Mouse (Mus musculus): Measurements from ENCODE around the gene Ypel2.

Gene Ypel2

DNA sequence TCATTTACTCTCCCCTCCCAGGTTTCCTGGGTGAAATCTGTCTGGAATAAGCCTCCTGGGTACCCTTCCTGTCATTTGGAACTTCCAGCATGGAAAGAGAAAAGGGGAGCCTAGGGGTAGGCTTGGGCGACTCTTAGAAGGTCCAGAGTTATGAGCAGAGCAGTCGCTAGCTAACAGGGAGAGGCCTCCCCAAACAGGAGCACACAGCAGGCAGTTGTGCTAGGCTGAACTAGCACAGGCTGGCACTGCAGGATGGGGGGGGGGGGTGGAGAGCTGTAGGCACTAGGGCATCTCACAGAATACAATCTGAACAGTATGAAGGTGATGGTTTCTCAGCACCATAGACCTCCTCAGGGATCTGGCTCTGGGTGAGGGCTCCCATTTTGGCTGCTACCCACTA, 31.1 kb downstream of the Ypel2 start:
- in situ Hi-C loops (cut with MboI, MseI), result no loop called here

DNA sequence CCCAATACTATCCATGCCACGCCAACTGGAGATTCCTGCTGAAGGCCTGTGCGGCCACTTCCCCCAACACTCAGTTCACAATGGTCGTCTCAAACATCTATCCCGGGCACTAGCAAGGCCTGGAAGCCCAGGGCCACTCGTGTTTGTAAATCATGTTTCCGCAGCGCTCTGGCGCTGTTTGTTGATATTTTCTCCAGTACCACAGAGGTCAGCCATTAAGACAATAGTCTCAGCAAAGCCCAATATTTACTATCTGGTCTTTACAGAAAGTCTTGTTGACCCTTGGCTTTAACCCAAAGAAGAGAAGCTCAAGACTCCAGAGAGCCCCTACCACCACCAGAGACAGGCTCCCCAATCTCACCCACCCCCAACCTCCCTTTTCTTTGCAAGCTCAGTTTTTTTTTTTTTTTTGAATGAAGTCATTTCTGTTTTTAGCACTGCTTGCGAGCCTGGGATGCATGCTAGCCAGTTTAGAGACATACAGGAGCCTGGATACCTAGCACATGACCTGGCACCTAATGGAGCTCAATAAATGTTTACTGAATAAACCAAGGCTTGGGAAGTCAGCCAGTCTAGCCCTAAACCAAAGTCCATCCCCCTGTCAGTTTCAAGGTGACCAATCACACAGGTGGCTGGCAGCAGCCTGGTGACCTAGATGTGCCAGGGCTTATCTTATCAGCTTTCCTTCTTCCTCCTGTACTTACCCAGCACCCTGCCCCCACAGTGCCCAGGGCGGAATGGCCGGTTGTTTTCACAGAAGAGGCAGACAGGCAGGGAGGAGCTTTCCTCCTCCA, 31.8 kb downstream of the Ypel2 start:
- in situ Hi-C loops (cut with MboI, MseI), result no loop called here

DNA sequence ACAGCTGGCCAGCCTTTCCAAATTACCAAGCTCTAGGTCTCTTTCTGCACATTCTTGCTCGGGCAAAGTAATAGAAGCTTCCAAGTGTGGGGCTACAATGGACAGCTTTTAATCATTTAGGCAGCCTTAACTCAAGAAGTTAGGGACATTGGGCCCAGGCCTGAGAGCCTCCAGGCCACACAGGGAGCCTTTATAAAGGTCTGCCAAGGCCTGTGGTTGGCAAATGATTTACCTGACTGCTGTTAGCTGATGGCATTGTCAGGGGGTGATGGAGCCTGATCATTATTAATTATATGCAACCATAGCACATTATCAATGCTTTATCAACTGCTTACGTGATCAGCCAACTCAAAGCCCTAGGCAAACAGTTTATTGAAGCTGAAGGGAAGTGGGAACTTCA, 33.2 kb downstream of the Ypel2 start:
- in situ Hi-C loops (cut with MboI, MseI), result no loop called here

DNA sequence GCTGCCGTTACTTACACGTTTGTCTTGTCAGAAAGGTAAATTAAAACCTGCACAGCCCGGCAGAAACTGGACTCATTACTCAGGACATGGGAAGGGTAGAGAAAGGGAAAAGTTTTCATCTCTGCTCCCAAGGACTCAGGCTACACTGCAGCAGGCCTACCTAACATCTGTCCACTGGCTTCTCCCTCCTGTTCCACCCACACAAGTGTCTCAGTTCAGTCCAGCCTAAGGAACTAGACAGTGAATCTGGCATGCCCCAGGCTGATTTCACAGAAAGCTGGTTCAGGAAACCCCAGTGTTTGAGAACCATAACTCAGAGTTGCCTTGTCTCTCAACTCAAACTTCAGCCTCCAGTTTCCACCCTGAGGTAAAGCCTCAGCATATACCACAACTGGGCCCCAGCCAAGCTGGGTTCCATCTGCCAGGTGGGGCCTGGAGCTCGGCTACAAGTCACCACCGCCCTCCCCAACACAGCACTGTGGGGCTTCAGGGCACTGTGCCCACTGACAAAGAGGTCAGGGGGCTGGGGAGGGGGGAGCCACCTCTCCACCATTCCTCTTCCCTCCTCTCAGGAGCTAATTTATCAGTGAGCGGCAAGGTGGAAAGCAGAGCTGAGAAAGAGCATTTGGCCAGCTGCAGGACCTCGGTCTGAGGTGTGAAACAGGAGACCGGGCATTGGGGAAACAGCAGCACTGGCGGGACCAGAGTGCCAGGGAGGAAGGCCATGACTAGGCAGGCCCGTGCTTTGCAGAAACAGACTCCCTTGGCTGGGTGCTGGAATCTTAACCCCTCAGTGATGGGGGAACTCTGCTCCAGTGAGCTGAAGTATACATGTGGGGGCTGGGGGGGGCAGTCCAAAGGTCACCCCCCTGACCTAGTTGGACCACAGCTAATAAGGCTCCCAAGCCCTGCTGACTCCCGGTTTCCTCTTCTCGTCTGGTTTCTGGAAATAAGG, 34.5 kb downstream of the Ypel2 start:
- in situ Hi-C loops (cut with MboI, MseI), result no loop called here

DNA sequence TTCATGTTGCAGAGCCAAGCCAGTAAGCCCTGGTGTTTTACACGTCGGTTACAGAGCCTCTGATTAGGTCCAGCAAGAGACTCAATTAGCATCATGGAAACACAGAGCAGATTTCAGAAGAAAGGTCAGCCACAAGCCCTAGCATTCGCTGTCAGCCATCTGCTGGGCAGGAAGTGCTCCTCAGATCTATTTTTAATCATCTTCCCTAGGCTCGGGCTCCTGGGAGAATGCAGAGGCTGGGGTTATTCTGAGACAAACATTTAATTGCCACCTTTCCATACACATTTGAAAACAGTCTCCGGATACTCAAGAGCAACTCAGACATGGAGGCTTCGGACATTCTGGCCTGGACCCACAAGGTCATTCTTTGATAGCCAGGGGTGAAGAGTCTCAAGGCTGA, 35.3 kb downstream of the Ypel2 start:
- in situ Hi-C loops (cut with MboI, MseI), result no loop called here

DNA sequence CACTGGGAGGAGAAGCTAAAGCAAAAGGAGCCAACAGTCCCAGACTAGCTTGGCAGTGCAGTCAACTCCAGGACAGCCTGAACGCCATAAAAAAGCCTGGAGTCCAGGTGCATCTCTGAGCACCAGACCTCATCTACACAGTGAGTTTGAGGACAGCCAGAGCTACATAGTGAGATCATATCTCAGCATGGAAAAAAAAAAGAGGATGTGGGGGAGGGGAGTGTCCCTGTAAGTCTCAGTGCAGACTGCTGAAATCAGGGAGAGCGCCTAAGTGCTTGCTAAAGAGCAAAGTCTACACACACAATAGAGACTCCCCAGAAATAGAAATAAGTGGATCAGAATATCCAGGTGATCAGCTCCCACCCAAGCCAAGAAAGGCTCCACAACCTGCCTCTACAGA, 37.1 kb downstream of the Ypel2 start:
- in situ Hi-C loops (cut with MboI, MseI), result no loop called here

DNA sequence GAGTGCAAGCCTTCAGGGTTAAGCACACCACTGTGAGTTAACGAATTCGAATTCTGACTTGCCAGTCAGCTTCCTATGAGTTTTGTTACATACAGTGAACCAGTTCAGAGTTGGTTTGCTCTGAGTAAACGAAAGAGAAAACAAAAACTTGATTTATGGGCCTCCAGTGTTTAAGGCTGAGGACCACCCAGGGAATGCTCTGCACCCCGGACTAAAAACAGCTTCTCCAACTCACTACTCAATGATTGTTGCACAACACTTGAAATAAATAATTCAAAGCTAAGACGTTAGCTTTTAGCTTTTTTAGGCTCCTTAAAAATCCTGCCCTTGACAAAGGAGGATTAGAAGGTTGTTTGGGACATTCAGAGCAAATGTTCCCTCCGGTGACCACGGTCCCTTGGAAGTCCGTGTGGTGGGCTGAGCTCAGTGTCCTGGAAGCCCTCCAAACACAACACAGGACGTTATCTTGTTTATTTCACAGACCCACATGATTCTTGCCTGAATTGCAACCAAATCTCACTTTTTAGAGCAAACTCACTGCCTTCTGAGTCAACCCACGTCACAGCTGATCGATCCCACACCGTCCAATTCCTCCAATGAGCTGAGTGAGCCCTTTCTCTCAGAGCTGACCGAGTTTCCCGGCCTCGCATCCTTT, 38.8 kb downstream of the Ypel2 start:
- in situ Hi-C loops (cut with MboI, MseI), result no loop called here

DNA sequence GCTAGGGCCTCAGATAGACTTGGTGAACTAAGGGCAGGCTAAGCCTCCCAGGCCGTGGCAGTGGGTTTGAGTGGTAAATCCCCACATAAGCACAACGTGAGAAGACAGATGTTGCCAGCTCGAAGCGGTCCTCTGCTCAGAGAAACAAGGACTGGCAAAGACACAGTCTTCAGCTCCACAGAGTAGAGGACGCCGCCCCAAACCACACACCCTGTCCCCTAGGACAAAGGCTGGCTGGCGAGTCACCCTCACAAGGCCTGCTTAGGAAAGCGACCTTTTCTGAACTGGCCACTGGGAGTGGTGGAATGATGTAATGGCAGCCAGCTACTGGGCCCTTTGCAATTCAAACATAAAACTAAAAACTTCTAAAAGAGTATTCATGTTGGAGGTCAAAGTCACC, 40.4 kb downstream of the Ypel2 start:
- in situ Hi-C loops (cut with MboI, MseI), result no loop called here

DNA sequence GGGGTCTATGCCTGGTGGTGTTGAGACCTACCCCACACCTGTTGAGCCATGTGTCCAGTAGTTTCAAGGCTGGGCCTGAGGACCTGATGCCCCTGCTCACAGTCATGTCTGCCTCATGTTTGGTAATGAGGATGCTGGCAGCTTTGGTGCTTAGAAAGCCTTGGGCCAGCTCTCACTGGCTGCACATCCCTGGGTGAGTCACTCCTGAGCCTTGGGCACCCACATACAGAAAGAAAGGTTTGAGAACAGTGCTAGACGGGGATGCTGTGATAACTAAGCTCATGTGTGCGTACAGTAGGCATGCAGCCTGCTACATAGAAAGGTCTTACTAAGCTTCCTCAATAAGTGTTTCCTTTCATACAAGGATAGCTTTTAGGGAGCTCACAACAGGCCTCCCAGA, 40.8 kb downstream of the Ypel2 start:
- in situ Hi-C loops (cut with MboI, MseI), result no loop called here

DNA sequence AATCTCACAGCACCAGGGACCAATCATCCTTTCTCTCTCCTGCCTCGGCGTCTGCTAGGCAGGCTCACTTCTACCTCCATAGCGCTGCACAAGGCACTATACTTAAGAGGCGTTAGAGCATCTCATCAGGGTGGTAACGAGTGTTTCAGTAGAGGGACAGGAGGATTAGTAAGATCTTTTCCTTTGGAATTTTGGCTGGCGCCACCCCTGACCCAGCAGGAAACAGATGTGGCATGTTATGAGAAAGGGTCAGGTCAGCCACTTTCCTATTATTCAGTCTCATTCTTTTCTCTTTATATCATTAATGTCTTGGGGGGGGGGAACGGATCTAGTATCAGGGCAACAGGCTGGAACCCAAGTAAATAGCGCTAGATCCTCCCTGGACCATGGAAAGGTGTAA, 41.8 kb downstream of the Ypel2 start:
- in situ Hi-C loops (cut with MboI, MseI), result no loop called here

DNA sequence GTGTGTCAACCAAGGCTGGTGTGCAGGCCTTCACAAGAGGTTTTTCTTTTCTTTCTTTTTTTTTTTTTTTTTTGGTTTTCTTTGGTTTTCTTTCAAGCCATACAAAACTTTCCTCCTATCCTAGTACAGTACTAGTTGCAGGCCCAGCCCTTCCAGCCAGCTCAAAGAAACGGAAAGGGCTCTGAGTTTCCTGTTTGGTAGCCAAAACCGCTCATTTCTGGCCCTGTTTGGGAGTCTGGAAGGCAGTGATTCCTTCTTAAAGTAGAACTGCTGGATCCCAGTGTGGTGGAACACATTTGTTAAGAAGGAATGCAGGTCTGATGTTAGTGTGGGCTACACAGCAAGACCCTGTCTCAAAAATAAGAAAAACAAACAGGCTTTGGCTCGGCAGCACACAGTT, 43.0 kb downstream of the Ypel2 start:
- in situ Hi-C loops (cut with MboI, MseI), result no loop called here

DNA sequence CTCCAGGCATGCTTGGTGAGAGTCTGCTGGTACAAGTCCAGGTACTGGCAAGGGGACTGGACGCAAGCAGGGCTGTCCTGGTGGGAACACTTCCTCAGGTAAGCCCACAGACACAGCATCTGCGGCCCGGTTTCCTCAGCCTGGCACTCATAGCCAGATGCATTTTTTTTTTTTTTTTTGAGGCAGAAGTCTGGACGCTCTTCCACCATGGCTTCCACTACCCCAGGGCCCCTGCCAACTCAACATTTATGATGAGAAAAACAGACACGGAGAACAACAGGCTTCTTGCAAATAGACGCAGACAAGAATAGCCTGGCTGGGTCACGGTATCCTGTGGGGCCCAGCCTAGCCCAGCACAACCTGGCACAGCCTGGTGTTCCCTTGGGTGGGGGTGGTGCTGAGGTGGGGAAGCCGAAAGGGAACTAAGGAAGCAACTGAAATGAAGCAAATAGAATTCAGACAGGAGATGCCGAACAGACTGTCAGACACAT, 43.5 kb downstream of the Ypel2 start:
- in situ Hi-C loops (cut with MboI, MseI), result no loop called here

DNA sequence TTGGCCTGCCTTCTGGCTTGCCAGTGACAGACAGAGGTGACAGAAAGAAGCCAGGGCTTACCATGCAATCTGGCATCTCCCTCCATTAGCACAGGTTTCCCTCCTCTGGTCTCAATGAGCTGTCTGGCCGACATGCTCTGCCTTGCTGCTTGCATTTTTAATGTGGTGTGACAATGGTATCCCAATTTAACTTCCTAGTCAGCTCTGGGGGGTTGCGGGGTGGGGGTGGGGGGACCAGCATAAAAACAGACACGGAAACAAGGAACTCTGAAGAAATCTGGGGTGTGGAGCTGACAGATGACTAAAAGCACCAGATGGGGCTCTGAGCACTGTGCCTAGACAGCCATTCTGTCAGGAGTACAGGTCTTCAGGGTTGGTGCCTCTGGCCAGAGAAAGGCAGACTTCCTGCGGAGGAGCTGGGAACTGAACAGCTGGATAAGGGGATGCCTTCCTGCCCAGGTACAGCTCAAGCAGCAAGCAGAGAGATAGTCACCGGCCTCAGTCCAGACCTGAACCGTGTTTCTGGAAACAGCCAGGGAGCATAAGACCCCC, 46.8 kb downstream of the Ypel2 start:
- in situ Hi-C loops (cut with MboI, MseI), result no loop called here

DNA sequence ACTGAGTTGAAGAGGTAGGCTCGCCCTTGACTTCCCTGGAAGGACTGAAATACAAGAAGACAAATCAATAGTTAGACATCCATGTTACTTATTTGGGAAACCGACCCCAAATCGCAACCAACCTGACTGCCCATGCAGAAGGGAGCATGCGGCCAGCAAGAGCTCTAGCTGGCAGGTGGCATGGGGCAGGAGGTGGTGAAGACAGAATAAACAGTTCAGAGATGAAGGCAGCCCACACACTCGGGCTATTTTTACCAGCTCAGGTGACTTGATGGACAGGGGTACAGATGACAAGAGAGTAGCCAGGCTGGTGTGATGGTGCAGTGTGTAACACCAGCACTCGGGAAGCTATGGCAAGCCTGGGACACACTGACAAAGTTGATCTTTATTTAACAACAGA, 47.6 kb downstream of the Ypel2 start:
- in situ Hi-C loops (cut with MboI, MseI), result no loop called here

DNA sequence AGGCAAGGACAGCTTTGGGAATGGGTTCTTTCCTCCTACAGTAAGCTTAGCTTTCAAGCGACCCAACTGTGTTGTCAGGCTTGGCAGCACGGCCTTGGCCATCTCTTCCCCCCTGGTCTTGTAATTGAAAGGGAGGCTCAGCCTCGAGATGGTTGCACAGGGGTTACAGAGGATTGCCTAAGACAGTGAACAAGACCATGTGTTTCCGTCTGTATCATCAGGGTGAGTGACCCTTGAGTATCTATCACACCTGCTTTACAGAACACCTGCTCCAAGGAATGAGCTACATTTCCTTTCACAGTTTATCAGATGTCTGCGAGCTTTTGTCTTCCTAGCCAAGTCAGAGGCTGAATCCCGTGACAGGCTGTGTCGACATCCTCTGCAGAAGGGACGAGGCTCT, 48.4 kb downstream of the Ypel2 start:
- in situ Hi-C loops (cut with MboI, MseI), result no loop called here

DNA sequence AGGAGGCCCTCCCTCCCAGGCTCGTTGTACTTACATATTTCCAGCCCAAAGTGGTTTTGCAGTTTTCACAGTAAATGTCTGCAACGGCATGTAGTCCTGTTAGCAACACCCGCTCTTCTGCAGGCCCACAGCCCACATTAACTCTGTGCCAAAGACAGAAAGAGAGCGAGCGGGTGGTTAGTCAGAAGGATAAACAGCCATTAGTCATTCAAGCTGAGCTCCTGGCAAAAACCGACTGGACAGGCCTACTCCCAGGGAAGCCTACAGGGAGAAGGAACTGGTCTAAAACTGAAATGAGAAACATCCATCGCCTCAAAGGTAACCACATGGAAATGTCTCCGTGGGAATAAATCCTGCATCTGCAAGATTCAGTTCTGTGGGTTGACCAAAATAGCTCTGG, 49.0 kb downstream of the Ypel2 start:
- in situ Hi-C loops (cut with MboI, MseI), result no loop called here

DNA sequence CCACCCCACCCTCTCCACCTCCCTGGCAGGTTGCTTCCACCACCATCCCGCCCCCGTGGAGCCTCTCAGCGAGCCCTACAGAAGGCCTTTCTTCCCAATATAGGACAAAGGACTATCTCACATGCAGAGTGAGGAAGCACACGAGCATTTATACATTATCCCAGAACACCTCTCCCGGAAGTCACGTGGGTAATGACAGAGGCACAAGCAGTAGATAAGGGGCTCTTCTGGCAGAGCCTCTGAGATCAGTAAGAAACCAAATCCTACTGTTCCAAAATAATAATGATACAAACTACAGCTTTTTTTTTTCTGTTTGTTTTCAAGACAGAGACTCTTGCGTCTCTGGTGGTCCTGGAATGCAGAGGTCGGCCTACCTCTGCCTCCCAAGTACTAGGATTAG, 51.6 kb downstream of the Ypel2 start:
- in situ Hi-C loops (cut with MboI, MseI), result no loop called here

DNA sequence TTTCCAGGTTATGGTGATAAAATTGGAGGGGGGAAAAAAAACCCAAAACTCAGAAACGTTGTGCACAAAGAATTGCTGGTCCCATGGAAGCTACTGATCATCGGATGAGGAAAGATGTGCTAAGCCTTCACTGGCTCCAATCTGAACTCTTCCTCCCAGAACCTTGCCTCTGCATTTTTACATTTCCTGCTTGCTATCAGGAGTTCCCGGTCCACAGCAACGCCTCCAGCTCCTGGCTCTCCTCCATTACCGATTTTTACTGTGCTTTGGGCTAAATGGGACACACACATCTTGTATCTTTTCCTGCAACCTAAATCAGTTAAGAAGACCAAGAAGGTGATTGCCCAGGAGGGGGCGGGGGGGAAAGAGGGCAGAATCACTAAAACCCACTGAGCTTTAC, 54.0 kb downstream of the Ypel2 start:
- in situ Hi-C loops (cut with MboI, MseI), result no loop called here

DNA sequence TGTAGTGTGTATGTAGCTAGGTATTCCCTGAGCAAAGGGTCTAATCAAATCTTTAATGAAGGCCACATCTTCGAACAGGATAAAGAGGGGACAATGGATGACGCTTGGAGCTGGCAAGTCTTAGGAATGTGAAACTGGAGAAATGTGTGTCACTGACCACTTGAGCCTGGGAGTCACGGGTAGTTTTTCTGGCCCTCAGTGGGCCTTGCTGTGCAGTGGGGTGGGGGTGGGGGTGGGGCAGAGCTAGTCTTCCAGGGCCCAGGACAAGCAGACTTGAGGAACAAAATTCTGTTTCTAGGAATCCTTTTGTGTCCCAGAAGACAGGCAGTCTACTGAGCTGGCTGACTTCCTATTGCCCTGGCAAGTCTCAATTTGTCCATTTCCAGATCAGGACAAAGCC, 55.0 kb downstream of the Ypel2 start:
- in situ Hi-C loops (cut with MboI, MseI), result no loop called here

DNA sequence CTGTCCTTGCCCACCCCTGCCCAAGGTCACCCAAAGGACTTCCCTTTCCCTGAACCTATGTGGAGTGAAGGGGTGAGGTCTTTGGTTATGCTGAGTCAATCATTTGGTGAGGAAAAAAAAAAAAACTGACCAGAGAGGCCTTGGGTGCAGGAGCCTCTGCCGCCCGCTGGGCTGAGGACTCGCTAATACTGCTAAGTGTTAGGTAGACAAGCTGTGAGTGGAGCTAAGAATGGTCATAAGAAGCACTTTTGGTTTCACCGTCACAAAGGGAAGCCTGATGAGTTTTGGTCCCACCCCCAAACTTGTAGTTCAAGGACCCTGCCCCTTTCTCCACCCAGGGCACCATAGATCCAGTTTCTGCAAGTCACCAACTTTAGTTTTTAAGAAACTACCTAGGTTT, 55.4 kb downstream of the Ypel2 start:
- in situ Hi-C loops (cut with MboI, MseI), result no loop called here

DNA sequence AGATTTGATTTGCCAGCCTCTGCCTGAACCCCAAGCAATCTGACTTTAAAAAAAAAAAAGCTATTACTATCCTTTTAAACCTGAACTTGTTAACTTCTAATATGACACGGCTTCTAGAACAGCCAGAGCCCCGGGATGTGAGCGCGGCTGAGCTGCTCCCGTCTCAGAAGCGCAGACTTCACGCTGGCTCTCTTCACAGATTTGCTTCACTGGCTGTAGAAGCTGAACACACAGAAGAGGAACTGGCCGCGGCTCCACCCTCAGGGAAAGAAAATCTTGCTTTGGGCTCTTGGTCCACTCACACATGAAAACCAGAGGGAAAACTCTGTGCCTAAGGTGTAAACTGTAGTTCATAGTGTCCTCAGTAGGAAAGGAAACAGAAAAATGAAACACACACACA, 56.6 kb downstream of the Ypel2 start:
- in situ Hi-C loops (cut with MboI, MseI), result no loop called here

DNA sequence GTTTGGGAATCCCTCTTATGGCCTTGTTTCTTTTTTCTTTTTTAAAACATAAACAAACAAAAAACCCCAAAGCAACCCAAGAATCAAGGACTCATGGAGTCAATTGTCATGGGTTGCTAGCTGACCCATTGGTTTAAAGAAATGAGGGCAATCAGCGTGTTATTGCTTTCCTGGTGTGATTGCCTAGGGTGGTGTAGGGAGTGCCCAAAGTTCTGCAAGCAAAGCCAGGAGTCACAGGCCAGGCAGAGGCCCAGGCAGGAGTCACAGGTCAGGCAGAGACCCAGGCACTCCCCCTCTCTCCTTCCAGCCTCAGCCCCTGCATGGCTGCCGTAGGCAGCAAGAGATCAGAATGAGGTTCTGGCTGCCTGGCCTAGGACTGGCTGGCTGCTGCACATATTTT, 58.6 kb downstream of the Ypel2 start:
- in situ Hi-C loops (cut with MboI, MseI), result no loop called here

Data from T-helper 1 cell (primary cell).